Mouse (Mus musculus) bone marrow, adult 2 months (tissue): ENCODE data around the gene Acbd4.

Experiments
- CTCF ChIP-seq: fragments of 200-500 bp; IDR thresholded peaks from 2 replicates; pipeline ENCODE4 v1.5.1; 2011; ENCODE audit warnings: low read length, control low read depth; ENCODE audit not compliant: control insufficient read depth, insufficient read depth
- POLR2A ChIP-seq: fragments of 200-500 bp; IDR thresholded peaks from 2 replicates; pipeline ENCODE4 v1.6.1; 2011; ENCODE audit warnings: low read depth, mild to moderate bottlenecking, control low read depth, low read length, borderline replicate concordance; ENCODE audit not compliant: control insufficient read depth

- TF ChIP-seq CTCF (no peak), POLR2A (no peak)
These were observed 39.8 kb downstream of the Acbd4 start for GRCm38 (mm10) chr11:103141101-103141943.
